22 mouse cellular contexts compared by ENCODE assay signal in genomic region chr17:10473826-10474384, GRCm38 (mm10).
DNase-seq lines count a peak whose midpoint lies in the region; ATAC-seq and TF ChIP-seq lines count a peak whose summit lies in the region.
"Had no signal": no experiment of that assay in that cellular context is flagged by ENCODE, and none has a peak within 500 bp of the region (broad histone marks: within the 10 kb centered on the region; RNA-seq: fewer than 3 reads in every experiment).

No protein-coding gene starts in this region.

- DNase-seq in heart, adult 9 months (ENCODE audit: low spot score in 2 of 2): peak; percentile 82 to 87
- no peak for DNase-seq in adipocyte (ENCODE audit: low spot score)
- DNase-seq in T-cell, adult 2 months (ENCODE audit: low spot score): no peak
- DNase-seq: B cell, adult 2 months; cerebellum, adult 8-10 months; forebrain, postnatal 0 days; gastrocnemius, postnatal 10 days; kidney, adult 11 months; kidney, postnatal 14 days; layer of hippocampus, adult 9-11 months; midbrain, embryonic 14.5 days; right cerebral cortex, adult 18-20 months had no signal

- no peak for TF ChIP-seq CTCF in intestine, postnatal 0 days (IDR thresholded peaks at IDR 0.05; ENCODE audit: low read depth)

- 31% methylated on average over 7 of the region's 7 CpGs for WGBS in intestine, embryonic 15.5 days
- WGBS in intestine, postnatal 0 days: 28% methylated on average over 7 of the region's 7 CpGs
- 10% methylated on average over 7 of the region's 7 CpGs for WGBS in heart, embryonic 16.5 days
- 17% methylated on average over 7 of the region's 7 CpGs for WGBS in stomach, embryonic 16.5 days

- no peaks in the 10 kb centered on the region for H3K9me3 ChIP-seq in intestine, embryonic 15.5 days
- H3K9me3 ChIP-seq in intestine, postnatal 0 days (ENCODE audit: control insufficient read depth): no peaks in the 10 kb centered on the region
- H3K9me3 ChIP-seq in heart, embryonic 16.5 days (replicated peaks; ENCODE audit: control insufficient read depth, low read length): no peaks in the 10 kb centered on the region
- H3K9me3 ChIP-seq in stomach, embryonic 16.5 days (replicated peaks; ENCODE audit: control insufficient read depth, low read length): no peaks in the 10 kb centered on the region
- H3K9me3 ChIP-seq: embryonic facial prominence, embryonic 13.5 days; hindbrain, embryonic 12.5 days; limb, embryonic 13.5 days; liver, embryonic 15.5 days had no signal

- no peak overlapping the region for H3K4me3 ChIP-seq in intestine, embryonic 15.5 days (replicated peaks)
- no peak overlapping the region for H3K4me3 ChIP-seq in intestine, postnatal 0 days (ENCODE audit: low read depth, low read length)
- H3K4me3 ChIP-seq in heart, embryonic 16.5 days (ENCODE audit: low read length): no peak overlapping the region
- no peak overlapping the region for H3K4me3 ChIP-seq in stomach, embryonic 16.5 days (replicated peaks; ENCODE audit: low read length)
- H3K4me3 ChIP-seq: embryonic facial prominence, embryonic 13.5 days; hindbrain, embryonic 12.5 days; limb, embryonic 13.5 days; liver, embryonic 15.5 days had no signal

- no peak overlapping the region for H3K27ac ChIP-seq in intestine, embryonic 15.5 days
- no peak overlapping the region for H3K27ac ChIP-seq in intestine, postnatal 0 days (ENCODE audit: low read depth, low read length)
- H3K27ac ChIP-seq in heart, embryonic 16.5 days (ENCODE audit: low read length): peak overlapping the region; percentile 96
- no peak overlapping the region for H3K27ac ChIP-seq in stomach, embryonic 16.5 days (ENCODE audit: low read length)
- H3K27ac ChIP-seq: embryonic facial prominence, embryonic 13.5 days; hindbrain, embryonic 12.5 days; limb, embryonic 13.5 days; liver, embryonic 15.5 days had no signal

- H3K4me2 ChIP-seq in intestine, embryonic 15.5 days (replicated peaks): no peak overlapping the region
- no peak overlapping the region for H3K4me2 ChIP-seq in intestine, postnatal 0 days (replicated peaks; ENCODE audit: low read depth)
- peak overlapping the region; percentile 43; the same call in 1 of the 2 replicates for H3K4me2 ChIP-seq in heart, embryonic 16.5 days (ENCODE audit: low read depth, low read length)
- no peak overlapping the region for H3K4me2 ChIP-seq in stomach, embryonic 16.5 days (ENCODE audit: low read depth, low read length)
- H3K4me2 ChIP-seq: embryonic facial prominence, embryonic 13.5 days; hindbrain, embryonic 12.5 days; limb, embryonic 13.5 days; liver, embryonic 15.5 days had no signal

- peak; percentile 31 for ATAC-seq in intestine, embryonic 15.5 days
- ATAC-seq in intestine, postnatal 0 days: no peak
- ATAC-seq in heart, embryonic 16.5 days (replicated peaks; ENCODE audit: extremely low read depth, insufficient read depth, low FRiP score): peak; percentile 92
- ATAC-seq in stomach, embryonic 16.5 days (ENCODE audit: insufficient read depth, low FRiP score): peak; percentile 29; the same call in 1 of the 2 replicates
- ATAC-seq: activated CD4-positive, CD25-positive, alpha-beta regulatory T cell, adult 4 months; forebrain, postnatal 0 days; lung, postnatal 0 days had no signal

- no peak overlapping the region for H3K9ac ChIP-seq in intestine, embryonic 15.5 days
- H3K9ac ChIP-seq in intestine, postnatal 0 days (ENCODE audit: low read depth, low read length): no peak overlapping the region
- H3K9ac ChIP-seq in heart, embryonic 16.5 days (ENCODE audit: low read length): peak overlapping the region; percentile 46
- no peak overlapping the region for H3K9ac ChIP-seq in stomach, embryonic 16.5 days (ENCODE audit: low read length)
- H3K9ac ChIP-seq: embryonic facial prominence, embryonic 13.5 days; forebrain, postnatal 0 days; hindbrain, embryonic 12.5 days; limb, embryonic 13.5 days; liver, embryonic 15.5 days had no signal

- H3K36me3 ChIP-seq in intestine, embryonic 15.5 days: no peaks in the 10 kb centered on the region
- no peaks in the 10 kb centered on the region for H3K36me3 ChIP-seq in intestine, postnatal 0 days (ENCODE audit: control insufficient read depth, insufficient read depth)
- no peaks in the 10 kb centered on the region for H3K36me3 ChIP-seq in heart, embryonic 16.5 days (ENCODE audit: control insufficient read depth, insufficient read depth)
- H3K36me3 ChIP-seq in stomach, embryonic 16.5 days (ENCODE audit: control insufficient read depth, insufficient read depth, low read length): no peaks in the 10 kb centered on the region
- H3K36me3 ChIP-seq: embryonic facial prominence, embryonic 13.5 days; hindbrain, embryonic 12.5 days; limb, embryonic 13.5 days; liver, embryonic 15.5 days had no signal

- no peaks in the 10 kb centered on the region for H3K4me1 ChIP-seq in intestine, embryonic 15.5 days (replicated peaks)
- no peaks in the 10 kb centered on the region for H3K4me1 ChIP-seq in intestine, postnatal 0 days (replicated peaks; ENCODE audit: control insufficient read depth, insufficient read depth, low read length)
- peaks cover 21% of the 10 kb centered on the region for H3K4me1 ChIP-seq in heart, embryonic 16.5 days (ENCODE audit: control insufficient read depth, insufficient read depth, low read length)
- 0 out of 2 replicates have a peak, but pooled peaks cover 2% of the 10 kb centered on the region for H3K4me1 ChIP-seq in stomach, embryonic 16.5 days (ENCODE audit: control insufficient read depth, insufficient read depth, low read length)
- H3K4me1 ChIP-seq: liver, embryonic 15.5 days had no signal

- H3K27me3 ChIP-seq in intestine, embryonic 15.5 days (replicated peaks): no peaks in the 10 kb centered on the region
- H3K27me3 ChIP-seq in intestine, postnatal 0 days (replicated peaks; ENCODE audit: control insufficient read depth, insufficient read depth, low read length): no peaks in the 10 kb centered on the region
- no peaks in the 10 kb centered on the region for H3K27me3 ChIP-seq in heart, embryonic 16.5 days (ENCODE audit: control insufficient read depth, insufficient read depth, low read length)
- no peaks in the 10 kb centered on the region for H3K27me3 ChIP-seq in stomach, embryonic 16.5 days (ENCODE audit: control insufficient read depth, insufficient read depth, low read length)
- H3K27me3 ChIP-seq: embryonic facial prominence, embryonic 13.5 days; hindbrain, embryonic 12.5 days; limb, embryonic 13.5 days; liver, embryonic 15.5 days had no signal

Comparison
In these comparisons a context has a peak if more than half of its experiments do, and no peak if none do; other contexts are left out.
1. DNase-seq: peak in heart, adult 9 months (2 of 2); none in adipocyte (single experiment) and T-cell, adult 2 months (single experiment).